Mouse (Mus musculus) erythroid progenitor cell, adult 5-6 weeks (primary cell): ENCODE measurements around the gene Traf3ip3. TPM values are rescaled to one million over a fixed set of nuclear protein-coding genes. Genes with fewer than 3 reads are reported as not detected.
A peak's percentile ranks its signal among the peaks of the same experiment; 100 is the strongest.

Experiments
- ATAC-seq: replicated peaks from 2 replicates; pipeline ENCODE4 v1.8.0; 2016; ENCODE audit warnings: moderate number of reproducible peaks, mild to moderate bottlenecking, moderate TSS enrichment, inconsistent platforms; ENCODE audit not compliant: poor library complexity, low FRiP score, severe bottlenecking
- total RNA-seq, 2 experiments: library from RNA; stranded (forward) in 1 of 2; stranded (reverse) in 1 of 2; fragments of 150-400 nt in 1 of 2; fragments of 186-747, 209-891 nt in 1 of 2; gene quantifications; 2 replicates each; pipeline versions ENCODE4 v1.2.3 to v1.2.4; 2015 to 2017; ENCODE audit warnings: low replicate concordance in 2 of 2

Traf3ip3 gene
- total RNA-seq, 2 experiments from 2014 or later = 8.6 to 59.9 TPM

DNA sequence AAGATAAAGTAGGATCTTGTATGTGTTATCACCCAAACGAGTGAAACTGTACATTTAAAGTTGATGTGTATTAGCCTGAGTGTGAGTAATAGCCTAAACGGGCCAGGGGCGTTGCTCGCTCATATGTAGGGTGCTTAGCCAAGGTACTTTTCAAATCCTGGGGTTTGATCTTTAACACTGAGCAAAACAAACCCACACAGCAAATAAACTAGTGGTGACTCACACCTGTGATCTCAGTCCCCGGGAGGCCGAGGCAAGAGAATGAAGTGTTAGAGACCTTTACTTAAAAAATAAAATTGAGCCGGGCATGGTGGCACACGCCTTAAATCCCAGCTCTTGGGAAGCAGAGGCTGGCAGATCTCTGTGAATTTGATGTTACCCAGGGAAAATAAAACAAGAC, 70.7 kb downstream of the Traf3ip3 start:
- no peak for ATAC-seq

DNA sequence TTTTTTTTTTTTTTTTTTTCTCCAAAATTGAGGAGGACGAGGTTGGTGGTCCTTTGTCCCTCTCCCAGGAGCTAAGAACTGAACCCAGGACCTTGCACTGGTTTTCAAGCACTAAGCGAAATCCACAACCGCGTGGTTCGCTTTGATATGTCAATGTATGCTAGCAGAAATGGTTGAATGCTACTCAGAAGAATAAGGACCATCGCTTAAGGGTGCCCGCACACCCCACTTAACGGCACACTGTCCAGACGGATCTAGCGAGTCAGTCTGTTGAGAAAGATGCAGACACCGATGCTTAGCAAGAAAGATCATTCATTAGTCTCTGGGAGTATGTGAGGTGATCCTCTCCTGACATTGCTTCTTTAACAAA, 71.1 kb downstream of the Traf3ip3 start:
- ATAC-seq = peak; percentile 10

DNA sequence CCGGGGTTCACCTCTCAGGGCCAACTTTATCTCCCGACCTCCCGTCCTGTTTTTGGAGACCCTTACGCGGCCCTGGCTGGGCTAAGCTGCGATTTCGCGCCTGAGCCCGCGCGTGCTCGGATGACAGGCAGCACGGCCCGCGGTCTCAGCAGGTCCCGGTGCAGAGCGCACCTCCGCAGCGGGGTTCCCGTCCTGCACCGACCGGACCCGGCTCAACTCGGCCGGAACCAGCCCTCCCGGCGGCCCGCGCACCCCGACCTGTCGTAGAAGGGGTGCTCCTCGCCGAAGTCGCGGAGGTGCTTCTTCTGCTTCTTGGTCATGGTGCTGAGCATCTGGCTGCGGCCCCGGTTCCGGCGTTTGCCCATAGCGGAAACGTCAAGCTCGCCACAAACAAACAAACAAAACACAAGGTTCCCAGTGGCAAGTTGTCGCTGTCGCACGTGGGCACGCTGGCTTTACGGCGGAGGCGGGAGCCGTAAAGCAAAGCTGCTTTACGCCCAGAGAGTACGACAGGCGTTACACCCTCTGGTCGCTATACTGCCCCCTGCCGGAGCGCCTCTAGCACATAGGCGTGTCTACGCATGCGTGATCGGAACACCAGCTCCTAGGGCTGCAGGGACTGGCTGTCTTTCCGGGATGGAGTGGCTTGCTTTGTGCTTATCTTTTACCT, 71.6 kb downstream of the Traf3ip3 start, which contains the start of gene Diexf:
TSS of gene Diexf (minus strand) at position 487 of the 670 bp plus-strand sequence.
- peak; percentile 91 for ATAC-seq

DNA sequence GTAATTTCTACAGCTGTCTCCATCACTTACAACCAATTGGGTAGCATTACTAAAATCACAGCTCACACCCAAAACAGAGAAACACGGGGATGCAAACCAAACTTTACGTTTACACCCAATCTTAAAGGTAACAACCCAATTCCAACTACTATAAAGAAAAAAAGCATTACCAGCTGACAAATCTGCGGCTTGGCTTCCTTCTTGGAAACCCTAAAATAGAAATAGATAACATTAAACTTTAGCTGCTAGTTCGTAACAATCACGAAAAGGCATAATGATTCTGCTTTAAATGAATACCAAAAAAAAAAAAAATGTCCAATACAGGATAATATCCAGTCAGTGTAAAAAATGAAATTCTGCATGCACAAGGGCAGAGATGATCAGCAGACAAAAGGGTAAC, 72.2 kb downstream of the Traf3ip3 start:
- ATAC-seq = no peak

DNA sequence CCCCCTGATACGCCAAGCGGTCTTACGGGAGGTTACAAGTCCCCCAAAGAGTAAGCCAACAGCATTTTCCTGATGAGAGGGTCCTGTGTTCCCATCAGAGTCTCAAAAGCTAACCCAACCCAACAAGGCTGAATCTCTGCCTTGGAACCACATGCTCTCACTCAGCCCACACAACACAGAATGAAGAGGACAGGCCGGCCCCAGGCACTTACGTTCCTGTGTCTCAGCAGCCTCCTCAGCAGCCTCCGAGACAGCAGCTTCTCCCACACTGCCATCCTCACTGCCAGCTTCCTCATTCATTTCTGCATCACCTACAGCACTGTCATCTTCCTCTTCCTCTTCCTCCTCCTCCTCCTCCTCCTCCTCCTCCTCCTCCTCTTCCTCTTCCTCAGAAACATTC, 73.4 kb downstream of the Traf3ip3 start:
- ATAC-seq = no peak

DNA sequence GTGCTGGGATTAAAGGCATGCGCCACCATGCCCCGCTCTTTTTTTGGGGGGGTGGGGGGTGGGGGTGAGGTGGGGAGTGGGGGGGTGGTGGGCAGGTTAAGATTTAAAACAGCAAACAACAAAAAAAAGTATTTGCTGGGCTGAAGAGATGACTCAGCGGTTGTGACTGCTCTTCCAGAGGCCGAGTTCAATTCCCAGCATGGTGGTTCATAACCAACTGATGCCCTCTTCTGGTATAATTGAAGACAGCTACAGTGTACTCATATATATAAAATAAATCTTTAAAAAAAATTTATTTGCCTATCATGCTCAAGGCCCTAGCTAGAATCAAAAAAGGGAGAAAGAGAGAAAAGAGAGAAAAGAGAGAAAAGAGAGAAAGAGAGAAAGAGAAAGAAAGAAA, 75.7 kb downstream of the Traf3ip3 start:
- no peak for ATAC-seq

Other genes with a start within 250 kb of the Traf3ip3 start
- 7.6 and 13.0 TPM in 2 replicates for gene Syt14, start 165.9 kb downstream of the Traf3ip3 start, total RNA-seq (2015; ENCODE audit: low replicate concordance)
- gene Syt14, start 165.9 kb downstream of the Traf3ip3 start, total RNA-seq (2017; ENCODE audit: low replicate concordance) = 5.4 and 8.8 TPM in 2 replicates
- 3.4 and 19.1 TPM in 2 replicates for gene Diexf, start 71.4 kb downstream of the Traf3ip3 start, total RNA-seq (2015; ENCODE audit: low replicate concordance)
- gene Diexf, start 71.4 kb downstream of the Traf3ip3 start, total RNA-seq (2017; ENCODE audit: low replicate concordance) = 1.4 and 1.5 TPM in 2 replicates
- gene Irf6, start 48.6 kb downstream of the Traf3ip3 start, total RNA-seq (2015; ENCODE audit: low replicate concordance) = not detected in 2 replicates
- 0.26 TPM in 1 of 2 replicates, not detected in the other for gene Irf6, start 48.6 kb downstream of the Traf3ip3 start, total RNA-seq (2017; ENCODE audit: low replicate concordance)
- gene A130010J15Rik, start 33.7 kb downstream of the Traf3ip3 start, total RNA-seq (2015; ENCODE audit: low replicate concordance) = 0.36 and 1.7 TPM in 2 replicates
- 0.77 and 4.3 TPM in 2 replicates for gene A130010J15Rik, start 33.7 kb downstream of the Traf3ip3 start, total RNA-seq (2017; ENCODE audit: low replicate concordance)
- gene Lamb3, start 6.0 kb upstream of the Traf3ip3 start, total RNA-seq (2015; ENCODE audit: low replicate concordance) = 13.0 TPM in 1 of 2 replicates, not detected in the other
- 1.3 TPM in 1 of 2 replicates, not detected in the other for gene Lamb3, start 6.0 kb upstream of the Traf3ip3 start, total RNA-seq (2017; ENCODE audit: low replicate concordance)
- 23.8 and 24.7 TPM in 2 replicates for gene Hsd11b1, start 62.4 kb upstream of the Traf3ip3 start, total RNA-seq (2015; ENCODE audit: low replicate concordance)
- gene Hsd11b1, start 62.4 kb upstream of the Traf3ip3 start, total RNA-seq (2017; ENCODE audit: low replicate concordance) = 7.7 and 8.5 TPM in 2 replicates
- gene G0s2, start 71.5 kb upstream of the Traf3ip3 start, total RNA-seq (2015; ENCODE audit: low replicate concordance) = 3.8 and 7.6 TPM in 2 replicates
- 2.3 and 6.8 TPM in 2 replicates for gene G0s2, start 71.5 kb upstream of the Traf3ip3 start, total RNA-seq (2017; ENCODE audit: low replicate concordance)
- not detected in 2 replicates for gene Camk1g, start 168.6 kb upstream of the Traf3ip3 start, total RNA-seq (2015; ENCODE audit: low replicate concordance)
- not detected in 2 replicates for gene Camk1g, start 168.6 kb upstream of the Traf3ip3 start, total RNA-seq (2017; ENCODE audit: low replicate concordance)